In genomic region chr5:149379131-149379784, GRCm38 (mm10) we compare ENCODE assay signal across 9 mouse cellular contexts. TPM values are rescaled to one million over a fixed set of nuclear protein-coding genes. Genes with fewer than 3 reads are reported as not detected.
DNase-seq lines count a peak whose midpoint lies in the region; ATAC-seq and TF ChIP-seq lines count a peak whose summit lies in the region.
"Had no signal": no experiment of that assay in that cellular context is flagged by ENCODE, and none has a peak within 500 bp of the region (broad histone marks: within the 10 kb centered on the region; RNA-seq: fewer than 3 reads in every experiment).

No protein-coding gene starts in this region.

- TF ChIP-seq CTCF in left cerebral cortex, adult 2 months (IDR thresholded peaks at IDR 0.05), result no peak

- peak overlapping the region; percentile 81; the same call in 1 of the 2 replicates for H3K27ac ChIP-seq in left cerebral cortex, adult 2 months
- peak overlapping the region; percentile 81 for H3K27ac ChIP-seq in forebrain, embryonic 14.5 days (ENCODE audit: low read depth, low read length)
- H3K27ac ChIP-seq in hindbrain, embryonic 15.5 days (replicated peaks), result peak overlapping the region; percentile 79
- H3K27ac ChIP-seq in stomach, embryonic 16.5 days (ENCODE audit: low read length), result peak overlapping the region; percentile 58
- no peak overlapping the region for H3K27ac ChIP-seq in liver, embryonic 12.5 days

- WGBS in forebrain, embryonic 14.5 days, result 70% methylated on average over 16 of the region's 16 CpGs
- WGBS in hindbrain, embryonic 15.5 days, result 66% methylated on average over 16 of the region's 16 CpGs
- 72% methylated on average over 16 of the region's 16 CpGs for WGBS in stomach, embryonic 16.5 days
- 82% methylated on average over 16 of the region's 16 CpGs for WGBS in liver, embryonic 12.5 days (ENCODE audit: insufficient replicate concordance)

- H3K9ac ChIP-seq in forebrain, embryonic 14.5 days (ENCODE audit: low read length), result no peak overlapping the region
- H3K9ac ChIP-seq in hindbrain, embryonic 15.5 days, result no peak overlapping the region
- H3K9ac ChIP-seq in stomach, embryonic 16.5 days (ENCODE audit: low read length), result no peak overlapping the region
- no peak overlapping the region for H3K9ac ChIP-seq in liver, embryonic 12.5 days

- peaks cover 35% of the 10 kb centered on the region for H3K4me1 ChIP-seq in forebrain, embryonic 14.5 days (ENCODE audit: control insufficient read depth, insufficient read depth, low read length)
- H3K4me1 ChIP-seq in hindbrain, embryonic 15.5 days (replicated peaks), result peaks cover 45% of the 10 kb centered on the region
- peaks cover 49% of the 10 kb centered on the region for H3K4me1 ChIP-seq in stomach, embryonic 16.5 days (ENCODE audit: control insufficient read depth, insufficient read depth, low read length)
- H3K4me1 ChIP-seq in liver, embryonic 12.5 days, result peaks cover 31% of the 10 kb centered on the region

- H3K9me3 ChIP-seq in forebrain, embryonic 14.5 days (replicated peaks; ENCODE audit: control insufficient read depth, low read length), result no peaks in the 10 kb centered on the region
- no peaks in the 10 kb centered on the region for H3K9me3 ChIP-seq in hindbrain, embryonic 15.5 days
- no peaks in the 10 kb centered on the region for H3K9me3 ChIP-seq in stomach, embryonic 16.5 days (replicated peaks; ENCODE audit: control insufficient read depth, low read length)
- H3K9me3 ChIP-seq in liver, embryonic 12.5 days (replicated peaks), result no peaks in the 10 kb centered on the region

- DNase-seq in left cerebral cortex, adult 2 months (ENCODE audit: extremely low spot score in 1 of 2, low spot score in 2 of 2), result peak in 1 of 2 experiments; percentile 24
- no peak for DNase-seq in left cerebral cortex, adult 18-20 months (ENCODE audit: low spot score in 2 of 2)
- DNase-seq in forebrain, embryonic 14.5 days (ENCODE audit: low spot score), result no peak
- DNase-seq in cerebellum, adult 11-12 months, result no peak
- DNase-seq: lung, postnatal 10 days had no signal

- no peaks in the 10 kb centered on the region for H3K36me3 ChIP-seq in forebrain, embryonic 14.5 days (ENCODE audit: control insufficient read depth, insufficient read depth, low read length)
- no peaks in the 10 kb centered on the region for H3K36me3 ChIP-seq in hindbrain, embryonic 15.5 days
- no peaks in the 10 kb centered on the region for H3K36me3 ChIP-seq in stomach, embryonic 16.5 days (ENCODE audit: control insufficient read depth, insufficient read depth, low read length)
- no peaks in the 10 kb centered on the region for H3K36me3 ChIP-seq in liver, embryonic 12.5 days
- H3K36me3 ChIP-seq: G1E had no signal

- ATAC-seq in forebrain, embryonic 14.5 days, result no peak
- no peak for ATAC-seq in hindbrain, embryonic 15.5 days (ENCODE audit: low FRiP score, low read depth)
- ATAC-seq in stomach, embryonic 16.5 days (ENCODE audit: insufficient read depth, low FRiP score), result peak; percentile 18; the same call in 1 of the 2 replicates
- ATAC-seq in liver, embryonic 12.5 days, result no peak

- H3K27me3 ChIP-seq in forebrain, embryonic 14.5 days (replicated peaks; ENCODE audit: control insufficient read depth, insufficient read depth, low read length), result no peaks in the 10 kb centered on the region
- no peaks in the 10 kb centered on the region for H3K27me3 ChIP-seq in hindbrain, embryonic 15.5 days
- no peaks in the 10 kb centered on the region for H3K27me3 ChIP-seq in stomach, embryonic 16.5 days (ENCODE audit: control insufficient read depth, insufficient read depth, low read length)
- H3K27me3 ChIP-seq in liver, embryonic 12.5 days (replicated peaks), result 0 out of 2 replicates have a peak, but pooled peaks cover 3% of the 10 kb centered on the region

- H3K4me3 ChIP-seq in left cerebral cortex, adult 2 months, result no peak overlapping the region
- H3K4me3 ChIP-seq in forebrain, embryonic 14.5 days (ENCODE audit: low read depth, low read length), result no peak overlapping the region
- H3K4me3 ChIP-seq in hindbrain, embryonic 15.5 days, result no peak overlapping the region
- no peak overlapping the region for H3K4me3 ChIP-seq in stomach, embryonic 16.5 days (replicated peaks; ENCODE audit: low read length)
- H3K4me3 ChIP-seq in liver, embryonic 12.5 days, result no peak overlapping the region

- no peak overlapping the region for H3K4me2 ChIP-seq in forebrain, embryonic 14.5 days (ENCODE audit: low read length)
- H3K4me2 ChIP-seq in hindbrain, embryonic 15.5 days, result no peak overlapping the region
- no peak overlapping the region for H3K4me2 ChIP-seq in stomach, embryonic 16.5 days (ENCODE audit: low read depth, low read length)
- no peak overlapping the region for H3K4me2 ChIP-seq in liver, embryonic 12.5 days

- intact Hi-C loops in left cerebral cortex, adult 2 months (cut with DNase I), result no loop called here

RNA-seq across cellular contexts. Expression of gene Medag, which starts 32.3 kb away (rescaled TPM):
- 10 to 100 TPM; 17.1 to 19.1 TPM for total RNA-seq in left cerebral cortex, adult 2 months (2021)
- 10 to 100 TPM; 18.6 to 23.0 TPM for total RNA-seq in left cerebral cortex, adult 18-20 months (2021)
- polyA plus RNA-seq in forebrain, embryonic 14.5 days (2014; fragmentation: Nextera tagmentation; extraction: Ambion mirVana), result 1.3 and 1.6 TPM in 2 replicates
- 4.5 and 6.8 TPM in 2 replicates for polyA plus RNA-seq in hindbrain, embryonic 15.5 days (2015; fragmentation: Nextera tagmentation; extraction: Ambion mirVana)
- polyA plus RNA-seq in stomach, embryonic 16.5 days (2015; fragmentation: Nextera tagmentation; extraction: Ambion mirVana), result 4.0 and 4.4 TPM in 2 replicates
- polyA plus RNA-seq in liver, embryonic 12.5 days (2016; fragmentation: Nextera tagmentation; extraction: Ambion mirVana), result 0.35 and 0.57 TPM in 2 replicates
- polyA plus RNA-seq: G1E had no signal
